Mouse (Mus musculus) heart, postnatal 0 days (tissue): ENCODE data around the gene Creb5. TPM values are rescaled to one million over a fixed set of nuclear protein-coding genes. Genes with fewer than 3 reads are reported as not detected.

ENCODE experiments used
- ATAC-seq: fragments of 200-750 bp; cut with Nextera tagmentation; 2 replicates; pipeline ENCODE4 v1.8.0; 2017; ENCODE audit warnings: low read depth, moderate number of reproducible peaks, moderate library complexity; ENCODE audit not compliant: insufficient read depth
- DNase-seq: peaks from one replicate; pipeline ENCODE4 v3.0.0-alpha.2; 2016; ENCODE audit warnings: low spot score
- H3K27ac ChIP-seq: fragments of 300-500 bp; sonication (generic); 2 replicates; pipeline ENCODE4 v1.5.1; 2014; ENCODE audit warnings: low read depth, mild to moderate bottlenecking
- H3K27me3 ChIP-seq: fragments of 300-500 bp; sonication (generic); 2 replicates; pipeline ENCODE4 v1.6.1; 2014; ENCODE audit warnings: low read length, mixed read lengths; ENCODE audit not compliant: control insufficient read depth, insufficient read depth
- H3K36me3 ChIP-seq: fragments of 300-500 bp; sonication (generic); replicated peaks from 2 replicates; pipeline ENCODE4 v1.6.1; 2014; ENCODE audit warnings: low read length, mixed read lengths; ENCODE audit not compliant: control insufficient read depth, insufficient read depth
- H3K4me1 ChIP-seq: fragments of 300-500 bp; sonication (generic); 2 replicates; pipeline ENCODE4 v1.6.1; 2014; ENCODE audit warnings: antibody characterized with exemption; ENCODE audit not compliant: control insufficient read depth, insufficient read depth
- H3K4me2 ChIP-seq: fragments of 300-500 bp; sonication (generic); 2 replicates; pipeline ENCODE4 v1.6.1; 2014; ENCODE audit warnings: low read depth, mild to moderate bottlenecking, low read length, moderate library complexity
- H3K4me3 ChIP-seq: fragments of 300-500 bp; sonication (generic); 2 replicates; pipeline ENCODE4 v1.5.1; 2014; ENCODE audit warnings: low read depth, low read length
- H3K9ac ChIP-seq: fragments of 300-500 bp; sonication (generic); replicated peaks from 2 replicates; pipeline ENCODE4 v1.6.1; 2014; ENCODE audit warnings: low read depth, low read length, mixed read lengths
- H3K9me3 ChIP-seq: fragments of 300-500 bp; sonication (generic); replicated peaks from 2 replicates; pipeline ENCODE4 v1.6.1; 2016; ENCODE audit warnings: low read length; ENCODE audit not compliant: control insufficient read depth
- CTCF ChIP-seq: IDR thresholded peaks from 2 replicates; pipeline ENCODE4 v1.5.1; 2016; ENCODE audit warnings: antibody characterized with exemption, control low read depth, low read depth
- EP300 ChIP-seq: IDR thresholded peaks from 2 replicates; pipeline ENCODE4 v1.6.1; 2016; ENCODE audit warnings: antibody characterized with exemption, low read depth
- WGBS: fragments of 180-500 bp; shearing (Covaris S2); extraction: QIAGEN DNeasy Blood & Tissue Kit; methylation state at CpG from one replicate; pipeline ENCODE4 v1.1.7; 2014; 5-methylcytosine and 5-hydroxymethylcytosine counted together
- polyA plus RNA-seq: library from polyadenylated mRNA; unstranded; fragments of >200 nt; fragmentation: Nextera tagmentation; extraction: Ambion mirVana; gene quantifications from 2 replicates; pipeline ENCODE4 v1.2.1, GENCODE M21; 2015
- total RNA-seq: library from RNA; depleted of rRNA; stranded (reverse); fragments of >200 nt; gene quantifications from 2 replicates; pipeline ENCODE4 v1.2.3, GENCODE M21; 2014; ENCODE audit warnings: low replicate concordance

Creb5 gene
- total and polyA plus RNA-seq, 2 experiments from 2014 or later = 13.5 to 17.8 TPM

DNA sequence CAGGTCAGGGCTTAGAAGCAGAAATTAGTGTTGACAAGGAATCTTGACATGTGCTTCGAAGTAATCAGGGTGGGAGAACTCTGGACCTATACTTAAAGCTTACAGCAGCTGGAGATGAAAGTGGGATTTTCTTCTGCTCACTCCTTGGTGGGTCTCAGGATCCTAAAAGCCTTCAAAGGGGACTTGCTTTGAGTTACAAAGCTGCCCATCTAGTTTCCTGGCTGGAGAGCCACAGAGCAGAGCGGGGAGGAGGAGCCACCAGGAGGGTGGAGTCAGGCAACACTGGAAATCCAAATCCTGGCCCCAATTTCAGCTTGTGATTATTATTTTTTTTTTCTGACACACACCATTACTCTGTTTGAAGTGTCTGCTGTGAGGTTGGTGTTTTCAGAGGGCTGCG, 290.7 kb downstream of the Creb5 start:
- Histone ChIP-seq H3K36me3 (no peaks in the 10 kb centered on the region), H3K4me1 (peaks cover 20% of the 10 kb centered on the region), H3K4me2 (no peak overlapping the region), H3K27ac (no peak overlapping the region), H3K9ac (no peak overlapping the region), H3K9me3 (no peaks in the 10 kb centered on the region), H3K4me3 (no peak overlapping the region), H3K27me3 (no peaks in the 10 kb centered on the region)
- no peak for DNase-seq
- ATAC-seq = no peak
- TF ChIP-seq CTCF (no peak), EP300 (no peak)
- 95% methylated on average over 3 of the region's 3 CpGs for WGBS

DNA sequence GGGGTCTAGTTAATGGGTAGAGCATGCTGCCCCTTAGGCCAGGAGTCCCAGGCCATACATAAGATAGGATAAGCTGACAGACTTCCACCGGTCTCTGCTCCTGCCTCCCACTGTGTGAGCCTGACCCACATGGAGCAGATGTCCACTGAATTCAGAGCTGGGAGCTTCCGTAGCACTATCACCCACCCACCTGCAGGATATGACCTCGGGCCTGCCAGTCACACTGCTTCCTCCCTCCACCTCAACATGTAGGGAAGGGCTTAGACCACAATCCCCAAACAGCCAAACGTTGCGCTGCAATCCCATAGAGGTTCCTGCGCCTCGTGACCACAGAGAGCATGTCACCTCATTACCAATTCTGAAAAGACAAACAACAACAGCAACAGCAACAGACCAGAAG, 293.3 kb downstream of the Creb5 start:
- WGBS = 73% methylated on average over 7 of the region's 7 CpGs
- DNase-seq = no peak
- TF ChIP-seq EP300 (no peak), CTCF (no peak)
- no peak for ATAC-seq
- peaks cover 35% of the 10 kb centered on the region for H3K4me1 ChIP-seq
- H3K27ac ChIP-seq = no peak overlapping the region
- H3K9ac ChIP-seq = no peak overlapping the region
- no peak overlapping the region for H3K4me2 ChIP-seq
- H3K9me3 ChIP-seq = no peaks in the 10 kb centered on the region
- no peaks in the 10 kb centered on the region for H3K27me3 ChIP-seq
- H3K4me3 ChIP-seq = no peak overlapping the region
- no peaks in the 10 kb centered on the region for H3K36me3 ChIP-seq

DNA sequence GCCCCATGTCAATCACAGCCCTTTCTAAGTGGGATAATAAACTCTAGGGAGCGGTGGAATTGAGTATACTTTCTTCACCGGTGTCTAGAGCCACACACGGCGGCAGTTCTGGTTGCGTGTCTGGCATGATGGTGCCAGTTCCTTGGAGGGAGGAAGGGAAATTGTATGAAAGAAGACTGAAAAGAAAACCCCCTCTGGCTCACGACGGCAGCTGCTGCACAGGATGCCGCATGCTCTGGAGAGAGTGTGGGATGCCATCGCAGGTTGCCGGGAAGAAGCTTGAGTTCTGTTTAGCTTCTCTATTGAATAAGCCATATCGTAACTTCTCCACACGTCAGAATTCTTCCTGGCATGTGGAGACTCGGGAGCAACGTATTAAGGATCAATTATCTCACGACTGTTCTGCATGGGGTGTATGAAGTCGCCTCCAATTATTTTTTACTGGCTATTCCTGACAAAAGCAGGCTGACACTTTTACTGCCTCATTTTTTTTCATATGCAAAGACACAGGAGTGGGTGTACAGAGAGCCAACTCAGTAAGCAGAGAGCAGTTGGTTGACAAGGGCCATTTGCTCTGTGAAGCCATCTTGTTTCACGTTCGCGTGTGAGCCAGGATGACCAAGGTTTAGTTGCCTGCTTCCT, 296.3 kb downstream of the Creb5 start:
- Histone ChIP-seq H3K27ac (no peak overlapping the region), H3K27me3 (no peaks in the 10 kb centered on the region), H3K9ac (no peak overlapping the region), H3K4me1 (peaks cover 29% of the 10 kb centered on the region), H3K4me3 (no peak overlapping the region), H3K9me3 (no peaks in the 10 kb centered on the region), H3K36me3 (no peaks in the 10 kb centered on the region), H3K4me2 (no peak overlapping the region)
- 79% methylated on average over 19 of the region's 19 CpGs for WGBS
- DNase-seq (no peak), ATAC-seq (no peak)
- no peak for TF ChIP-seq CTCF
- no peak for TF ChIP-seq EP300

DNA sequence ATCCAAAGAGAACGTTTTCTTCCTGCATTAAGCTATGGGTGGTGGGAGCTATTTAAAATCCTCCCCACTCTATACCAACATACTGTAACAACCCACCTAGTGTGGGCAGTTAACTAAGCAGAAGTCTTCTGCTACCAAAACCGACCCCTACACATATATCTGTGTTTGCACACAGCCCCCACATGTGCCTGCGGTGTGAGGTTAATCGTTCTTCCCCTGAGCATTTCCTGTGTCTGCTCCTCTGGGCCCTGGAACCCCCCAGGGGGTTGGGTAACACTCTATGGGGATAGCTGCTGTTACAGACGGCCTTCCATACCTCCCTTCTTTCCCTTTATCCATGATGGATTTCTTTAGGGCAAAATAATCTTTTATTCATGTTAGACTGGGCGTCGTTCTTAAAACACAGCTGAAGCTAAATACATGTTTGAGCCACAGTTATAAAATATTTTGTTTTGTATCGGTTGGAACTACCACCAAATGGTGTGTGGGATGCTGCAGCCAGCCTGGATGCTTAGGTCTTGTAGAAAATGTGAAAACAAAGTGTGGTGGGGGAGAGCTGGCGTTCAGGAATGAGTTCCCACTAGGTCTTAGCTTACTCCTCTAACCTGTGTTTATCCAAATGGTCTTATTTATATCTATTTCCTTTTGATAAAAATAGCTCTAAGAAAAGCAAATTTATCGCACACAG, 297.8 kb downstream of the Creb5 start:
- WGBS = 45% methylated on average over 10 of the region's 10 CpGs
- TF ChIP-seq EP300 (no peak), CTCF (no peak)
- H3K36me3 ChIP-seq = no peaks in the 10 kb centered on the region
- no peaks in the 10 kb centered on the region for H3K27me3 ChIP-seq
- DNase-seq (no peak), ATAC-seq (no peak)
- H3K27ac ChIP-seq = no peak overlapping the region
- no peaks in the 10 kb centered on the region for H3K9me3 ChIP-seq
- H3K4me2 ChIP-seq = peak overlapping the region; percentile 15; the same call in 1 of the 2 replicates
- peaks cover 29% of the 10 kb centered on the region for H3K4me1 ChIP-seq
- H3K4me3 ChIP-seq = no peak overlapping the region
- no peak overlapping the region for H3K9ac ChIP-seq

DNA sequence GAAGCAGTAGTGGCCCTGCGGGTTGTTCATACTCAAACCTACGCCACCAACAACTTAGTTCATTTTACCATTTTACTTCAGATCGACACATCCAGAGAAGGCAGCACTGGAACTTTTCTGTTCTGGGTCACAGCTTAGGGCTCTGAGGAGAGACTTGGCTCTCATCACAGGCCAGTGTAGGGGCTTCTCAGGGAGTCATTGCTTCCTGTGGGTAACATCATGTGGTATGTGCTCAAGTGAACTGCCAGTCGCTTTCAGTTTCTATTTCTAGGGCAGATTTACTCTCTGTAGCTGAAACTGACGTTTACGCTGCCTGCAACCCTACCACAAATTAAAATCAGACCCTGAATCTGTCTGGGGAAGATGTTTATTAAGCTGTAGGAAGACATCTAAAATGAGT, 302.7 kb downstream of the Creb5 start:
- Histone ChIP-seq H3K4me2 (peak overlapping the region; percentile 33), H3K9me3 (no peaks in the 10 kb centered on the region), H3K27me3 (no peaks in the 10 kb centered on the region), H3K9ac (no peak overlapping the region), H3K4me3 (peak overlapping the region; percentile 10; the same call in 1 of the 2 replicates), H3K36me3 (peaks cover 4% of the 10 kb centered on the region; the same call in 1 of the 2 replicates), H3K4me1 (peaks cover 13% of the 10 kb centered on the region), H3K27ac (peak overlapping the region; percentile 67)
- TF ChIP-seq CTCF = no peak
- no peak for TF ChIP-seq EP300
- WGBS = 58% methylated on average over 6 of the region's 6 CpGs
- ATAC-seq = peak; percentile 62; the same call in 1 of the 2 replicates
- DNase-seq = peak; percentile 63
